Mouse (Mus musculus) midbrain, embryonic 16.5 days (tissue): Measurements from ENCODE around the gene Nrcam. TPM values are rescaled to one million over a fixed set of nuclear protein-coding genes. Genes with fewer than 3 reads are reported as not detected.

Experiments used
- ATAC-seq: fragments of 200-750 bp; cut with Nextera tagmentation; 2 replicates; pipeline ENCODE4 v1.8.0; 2017; ENCODE audit warnings: moderate TSS enrichment
- H3K27ac ChIP-seq: fragments of 300-500 bp; sonication (generic); 2 replicates; pipeline ENCODE4 v1.5.1; 2014; ENCODE audit warnings: mild to moderate bottlenecking, low read length, mixed read lengths
- H3K27me3 ChIP-seq: fragments of 300-500 bp; sonication (generic); 2 replicates; pipeline ENCODE4 v1.6.1; 2014; ENCODE audit warnings: low read depth, low read length, mixed read lengths; ENCODE audit not compliant: control insufficient read depth, insufficient read depth
- H3K36me3 ChIP-seq: fragments of 300-500 bp; sonication (generic); 2 replicates; pipeline ENCODE4 v1.6.1; 2014; ENCODE audit warnings: mild to moderate bottlenecking, low read length, moderate library complexity, mixed read lengths; ENCODE audit not compliant: control insufficient read depth, insufficient read depth
- H3K4me1 ChIP-seq: fragments of 300-500 bp; sonication (generic); 2 replicates; pipeline ENCODE4 v1.6.1; 2014; ENCODE audit warnings: mild to moderate bottlenecking, low read length, mixed read lengths; ENCODE audit not compliant: control insufficient read depth, insufficient read depth
- H3K4me2 ChIP-seq: fragments of 300-500 bp; sonication (generic); 2 replicates; pipeline ENCODE4 v1.6.1; 2014; ENCODE audit warnings: mild to moderate bottlenecking, low read length, mixed read lengths
- H3K4me3 ChIP-seq: fragments of 300-500 bp; sonication (generic); 2 replicates; pipeline ENCODE4 v1.5.1; 2014; ENCODE audit warnings: low read depth, mild to moderate bottlenecking, low read length, moderate library complexity, mixed read lengths
- H3K9ac ChIP-seq: fragments of 300-500 bp; sonication (generic); 2 replicates; pipeline ENCODE4 v1.6.1; 2014; ENCODE audit warnings: low read depth, low read length, mixed read lengths
- H3K9me3 ChIP-seq: fragments of 300-500 bp; sonication (generic); replicated peaks from 2 replicates; pipeline ENCODE4 v1.6.1; 2014; ENCODE audit warnings: mild to moderate bottlenecking, low read length, mixed read lengths; ENCODE audit not compliant: control insufficient read depth, poor library complexity, severe bottlenecking
- WGBS: fragments of 180-500 bp; shearing (Covaris S2); extraction: QIAGEN DNeasy Blood & Tissue Kit; methylation state at CpG from one replicate; pipeline ENCODE4 v1.1.7; 2014; 5-methylcytosine and 5-hydroxymethylcytosine counted together
- polyA plus RNA-seq: library from polyadenylated mRNA; unstranded; fragments of >200 nt; fragmentation: Nextera tagmentation; extraction: Ambion mirVana; gene quantifications from 2 replicates; pipeline ENCODE4 v1.2.1, GENCODE M21; 2015

Nrcam gene
- polyA plus RNA-seq, 1 experiment from 2014 or later = 148 TPM

DNA sequence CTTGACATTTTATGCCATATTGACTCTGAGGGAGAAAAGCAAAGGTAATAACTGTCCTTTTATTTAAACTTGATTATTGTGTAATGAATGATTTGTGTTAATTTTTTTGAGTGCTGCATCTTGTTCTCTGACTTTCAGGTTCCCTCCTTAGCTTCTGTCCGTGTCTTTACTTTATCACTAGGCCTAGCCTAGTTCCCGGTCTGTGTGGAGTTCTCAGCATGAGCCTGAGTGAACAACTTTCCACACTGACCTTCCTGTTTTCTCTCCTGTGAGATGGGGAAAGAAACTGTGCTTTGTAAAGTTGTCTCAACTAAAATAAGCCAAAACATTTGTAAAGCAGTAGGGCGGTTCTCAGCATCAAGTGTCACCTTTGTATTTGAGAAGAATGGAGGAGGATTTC lies 179.9 kb downstream of the Nrcam start:
- H3K27ac ChIP-seq = no peak overlapping the region
- 75% methylated on average over 3 of the region's 3 CpGs for WGBS
- H3K36me3 ChIP-seq = no peaks in the 10 kb centered on the region
- no peak overlapping the region for H3K9ac ChIP-seq
- ATAC-seq = no peak
- H3K27me3 ChIP-seq = no peaks in the 10 kb centered on the region
- H3K4me3 ChIP-seq = no peak overlapping the region
- H3K9me3 ChIP-seq = no peaks in the 10 kb centered on the region
- H3K4me1 ChIP-seq = peaks cover 5% of the 10 kb centered on the region; the same call in 1 of the 2 replicates
- no peak overlapping the region for H3K4me2 ChIP-seq

DNA sequence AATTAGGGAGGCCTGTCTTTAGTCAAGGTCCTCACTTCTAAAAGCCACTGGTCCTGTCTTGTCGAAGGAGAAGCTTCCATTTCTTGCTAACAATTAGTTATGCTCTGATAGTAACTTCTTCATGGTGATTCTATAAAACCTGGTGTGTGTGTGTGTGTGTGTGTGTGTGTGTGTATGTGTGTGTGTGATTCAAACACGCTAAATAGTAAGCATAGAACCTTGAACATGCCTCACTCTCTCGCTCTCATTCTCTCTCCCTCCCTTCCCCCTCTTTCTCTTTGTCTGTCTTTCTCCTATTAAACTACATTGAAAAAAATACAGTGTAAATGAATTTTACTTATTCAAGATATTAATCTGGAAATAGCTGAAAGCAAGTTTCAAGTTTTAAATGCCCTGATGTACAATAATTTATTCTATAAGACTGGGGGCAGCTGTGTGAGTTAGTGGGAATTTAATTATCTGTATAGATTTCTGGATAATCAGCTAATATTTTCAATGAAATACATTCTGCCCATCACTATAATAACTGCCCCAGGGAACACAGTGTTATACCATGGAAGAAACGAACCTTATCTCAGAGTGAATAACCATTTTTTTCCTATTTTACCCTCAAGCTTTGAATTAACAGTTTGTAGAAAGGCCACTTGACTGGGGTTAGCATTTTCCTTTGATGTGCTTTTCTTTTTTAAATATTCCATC lies 180.9 kb downstream of the Nrcam start:
- no peak overlapping the region for H3K27ac ChIP-seq
- H3K4me1 ChIP-seq = peaks cover 5% of the 10 kb centered on the region; the same call in 1 of the 2 replicates
- no peaks in the 10 kb centered on the region for H3K9me3 ChIP-seq
- H3K27me3 ChIP-seq = no peaks in the 10 kb centered on the region
- H3K4me2 ChIP-seq = no peak overlapping the region
- H3K4me3 ChIP-seq = no peak overlapping the region
- peak; percentile 46; the same call in 1 of the 2 replicates for ATAC-seq
- WGBS = 40% methylated on average over 4 of the region's 4 CpGs
- no peak overlapping the region for H3K9ac ChIP-seq
- no peaks in the 10 kb centered on the region for H3K36me3 ChIP-seq

DNA sequence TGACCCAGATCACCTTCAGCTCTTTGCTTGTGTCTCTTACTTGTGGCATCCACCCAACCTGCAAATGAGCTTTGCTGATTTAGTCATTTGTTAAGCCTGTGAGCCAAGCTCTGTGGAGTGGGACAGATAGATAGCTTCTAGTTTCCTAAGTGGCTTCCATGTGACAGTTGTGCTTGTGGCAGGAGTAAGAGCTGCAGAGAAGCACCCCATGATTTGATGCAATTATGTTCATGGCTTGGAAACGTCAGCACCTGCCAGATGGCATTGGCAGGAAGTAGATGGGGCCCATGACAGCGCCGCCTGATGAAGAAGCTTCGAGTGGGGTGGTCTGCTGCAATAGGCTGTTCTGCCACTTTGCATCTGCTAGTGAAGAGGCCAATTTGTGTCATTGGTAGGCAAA lies 186.4 kb downstream of the Nrcam start:
- no peak for ATAC-seq
- 76% methylated on average over 4 of the region's 4 CpGs for WGBS
- Histone ChIP-seq H3K27me3 (no peaks in the 10 kb centered on the region), H3K4me3 (no peak overlapping the region), H3K4me2 (no peak overlapping the region), H3K4me1 (peaks cover 5% of the 10 kb centered on the region; the same call in 1 of the 2 replicates), H3K27ac (no peak overlapping the region), H3K9me3 (no peaks in the 10 kb centered on the region), H3K9ac (no peak overlapping the region), H3K36me3 (no peaks in the 10 kb centered on the region)

DNA sequence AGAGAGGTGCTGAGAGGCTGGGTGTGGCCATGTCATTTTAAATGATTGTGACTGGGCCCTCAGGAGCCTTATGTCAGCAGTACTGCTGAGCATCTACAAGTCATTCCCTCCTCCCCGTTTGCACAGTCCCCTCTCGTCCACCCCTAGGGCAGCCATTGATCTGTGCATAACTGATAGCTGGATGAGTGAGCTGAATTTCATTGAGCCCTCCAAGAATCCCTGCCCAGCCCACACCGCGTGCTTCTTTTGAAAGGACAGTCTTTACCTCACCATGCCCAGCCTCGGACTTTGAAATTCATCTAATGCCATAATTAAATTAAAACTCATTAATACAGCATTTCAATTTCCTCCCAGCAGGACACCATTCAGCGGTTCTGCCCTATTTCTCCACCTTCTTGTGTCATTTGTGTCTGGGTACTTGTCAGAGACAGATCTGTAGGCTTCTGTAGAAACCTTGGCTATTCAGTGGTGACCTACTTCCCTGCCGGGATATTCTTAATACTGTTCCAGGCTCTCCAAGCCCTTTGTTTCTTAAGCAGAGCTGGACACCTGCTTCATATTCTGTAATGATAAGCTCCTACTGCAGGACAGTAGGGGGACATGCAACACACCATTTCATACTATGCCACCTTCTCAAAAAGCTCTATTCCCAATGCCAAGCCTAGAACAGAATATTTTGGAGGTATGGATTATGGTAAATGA lies 190.9 kb downstream of the Nrcam start:
- Histone ChIP-seq H3K4me3 (no peak overlapping the region), H3K36me3 (no peaks in the 10 kb centered on the region), H3K4me1 (peaks cover 5% of the 10 kb centered on the region; the same call in 1 of the 2 replicates), H3K4me2 (no peak overlapping the region), H3K27ac (no peak overlapping the region), H3K27me3 (no peaks in the 10 kb centered on the region), H3K9me3 (no peaks in the 10 kb centered on the region), H3K9ac (no peak overlapping the region)
- 14% methylated on average over 7 of the region's 7 CpGs for WGBS
- ATAC-seq = peak; percentile 64; the same call in 1 of the 2 replicates

DNA sequence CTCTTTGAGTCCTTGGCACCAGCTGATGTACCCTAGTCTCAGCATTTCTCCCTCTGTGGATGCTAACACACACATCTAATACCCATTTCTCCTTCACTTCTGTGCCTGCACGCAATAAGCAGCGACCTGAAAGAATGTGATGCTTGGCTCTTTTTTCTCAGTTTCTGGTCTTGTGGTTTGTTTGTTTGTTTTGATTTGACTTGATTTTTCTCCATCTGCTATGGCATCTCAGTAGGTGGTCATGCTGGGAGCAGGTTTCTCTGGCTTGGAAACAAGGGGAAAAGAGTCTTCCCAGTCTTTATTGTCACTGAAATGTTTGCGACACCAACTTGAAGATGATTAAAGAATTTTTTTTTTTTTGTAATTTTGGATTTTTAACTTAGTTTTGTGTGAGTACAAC lies 192.8 kb downstream of the Nrcam start:
- Histone ChIP-seq H3K9me3 (no peaks in the 10 kb centered on the region), H3K9ac (no peak overlapping the region), H3K36me3 (no peaks in the 10 kb centered on the region), H3K4me1 (peaks cover 5% of the 10 kb centered on the region; the same call in 1 of the 2 replicates), H3K4me3 (no peak overlapping the region), H3K27ac (no peak overlapping the region), H3K4me2 (no peak overlapping the region), H3K27me3 (no peaks in the 10 kb centered on the region)
- no peak for ATAC-seq
- WGBS = 83% methylated on average over 3 of the region's 3 CpGs

DNA sequence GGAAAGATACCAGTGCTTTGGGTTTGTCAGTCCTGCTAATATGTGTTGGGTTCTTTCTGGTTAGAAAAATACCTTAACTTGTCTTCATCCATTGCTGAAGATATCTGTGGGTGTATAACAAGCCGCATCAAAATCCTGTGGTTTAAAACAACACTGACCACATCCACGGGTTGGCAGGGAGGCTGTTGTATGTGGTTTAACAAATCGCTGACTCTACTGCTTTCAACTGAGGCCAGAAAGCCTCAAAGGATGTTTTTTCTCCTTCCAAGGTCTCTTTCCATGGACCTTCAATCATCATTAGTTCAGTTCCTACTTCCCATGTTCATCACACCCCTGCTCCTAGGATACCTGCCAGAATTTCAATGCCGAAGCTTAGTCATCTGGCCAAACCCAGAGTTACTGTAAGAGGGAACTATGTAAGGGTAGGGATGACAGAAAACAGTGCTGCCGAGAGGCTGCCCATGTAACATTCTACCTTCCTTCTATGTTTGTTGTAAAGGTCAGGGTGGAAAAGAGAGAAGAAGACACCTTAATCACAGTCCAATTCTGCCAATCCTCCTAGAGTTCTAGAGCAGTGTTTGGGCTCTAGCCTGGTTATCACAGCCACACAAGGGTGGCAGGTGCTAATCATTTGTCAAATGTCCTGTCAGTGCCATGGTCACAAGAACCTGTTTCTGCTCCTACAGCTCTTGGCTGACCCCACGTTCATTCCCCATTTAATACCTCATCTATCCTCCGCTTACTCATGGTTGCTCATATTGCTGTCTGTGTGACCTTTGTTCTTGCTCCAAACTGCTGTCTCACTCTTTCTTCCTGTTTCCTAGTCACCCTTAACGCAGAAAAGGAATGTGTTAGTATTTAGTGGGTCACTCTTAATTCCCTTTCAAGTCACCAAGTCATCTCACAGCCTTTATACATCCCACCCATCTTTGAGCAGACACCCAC lies 196.2 kb downstream of the Nrcam start:
- no peak for ATAC-seq
- no peaks in the 10 kb centered on the region; the same call in 1 of the 2 replicates for H3K4me1 ChIP-seq
- no peak overlapping the region for H3K4me2 ChIP-seq
- H3K9ac ChIP-seq = no peak overlapping the region
- 80% methylated on average over 8 of the region's 8 CpGs for WGBS
- H3K27me3 ChIP-seq = no peaks in the 10 kb centered on the region
- H3K9me3 ChIP-seq = no peaks in the 10 kb centered on the region
- no peak overlapping the region for H3K27ac ChIP-seq
- no peaks in the 10 kb centered on the region for H3K36me3 ChIP-seq
- no peak overlapping the region for H3K4me3 ChIP-seq

DNA sequence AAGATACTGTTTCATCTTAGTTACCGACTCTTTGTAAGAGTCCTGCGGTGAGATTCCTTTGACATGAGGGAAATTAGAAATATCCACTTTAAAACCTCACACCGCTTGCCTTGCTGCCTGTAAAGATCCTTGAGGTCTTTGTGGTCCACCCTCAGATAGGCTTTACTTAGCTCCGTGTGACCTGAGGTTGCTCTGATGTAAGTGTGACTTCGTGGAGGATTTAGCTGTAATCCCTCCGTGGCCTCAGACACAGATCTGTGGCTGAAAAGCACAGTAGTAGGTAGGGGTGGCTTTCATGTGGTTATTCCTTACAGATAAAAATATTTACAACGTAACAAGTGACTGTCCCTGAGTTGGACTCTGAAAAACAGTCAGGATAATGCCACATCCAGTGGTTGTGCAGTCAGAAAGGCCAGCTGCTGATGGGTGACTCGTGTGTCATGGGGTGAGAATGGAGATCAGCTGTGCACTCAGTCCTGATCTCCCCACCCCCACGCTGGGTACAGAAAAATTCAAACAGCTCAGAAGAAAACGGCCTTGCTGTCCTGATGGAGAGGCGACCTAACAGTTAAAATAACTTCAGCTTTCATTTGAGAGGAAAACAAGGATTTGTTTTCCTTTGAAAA lies 199.8 kb downstream of the Nrcam start:
- H3K9ac ChIP-seq = no peak overlapping the region
- 28% methylated on average over 11 of the region's 11 CpGs for WGBS
- no peaks in the 10 kb centered on the region for H3K9me3 ChIP-seq
- no peak for ATAC-seq
- no peak overlapping the region for H3K27ac ChIP-seq
- H3K27me3 ChIP-seq = no peaks in the 10 kb centered on the region
- peaks cover 12% of the 10 kb centered on the region for H3K4me1 ChIP-seq
- no peaks in the 10 kb centered on the region for H3K36me3 ChIP-seq
- H3K4me2 ChIP-seq = no peak overlapping the region
- no peak overlapping the region for H3K4me3 ChIP-seq

DNA sequence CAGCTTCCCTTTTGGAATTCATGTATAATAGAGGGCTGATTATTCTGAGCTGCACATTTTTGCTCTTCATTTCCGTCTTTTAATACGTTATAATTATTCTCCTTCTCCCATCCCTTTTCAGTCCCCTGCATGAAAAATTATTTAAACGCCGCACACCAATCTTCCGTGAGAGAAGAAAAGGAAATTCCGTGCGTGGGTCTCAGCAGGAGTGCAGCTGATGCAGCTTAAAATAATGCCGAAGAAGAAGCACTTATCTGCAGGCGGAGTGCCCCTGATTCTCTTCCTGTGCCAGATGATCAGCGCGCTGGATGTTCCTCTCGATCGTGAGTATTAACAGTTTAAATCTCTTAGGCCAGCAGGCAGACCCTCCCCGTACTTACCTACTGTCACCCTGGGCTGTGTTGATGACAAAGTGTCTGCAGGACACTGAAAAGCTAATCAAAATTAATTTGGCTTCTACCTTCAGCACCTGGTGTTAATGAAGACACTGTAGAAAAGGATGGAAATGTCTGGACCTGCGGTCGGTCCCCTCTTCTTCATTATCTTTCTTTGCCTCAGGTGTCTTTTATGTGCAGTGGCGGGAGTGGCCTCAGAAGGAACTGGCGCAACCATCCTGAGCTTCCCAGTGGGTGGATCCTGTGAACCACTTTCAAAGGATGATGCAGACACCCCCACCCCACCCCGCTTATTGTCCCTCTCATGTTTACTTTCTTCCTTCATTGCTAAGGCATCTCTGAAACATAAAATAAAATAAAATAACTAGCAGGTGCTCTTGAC lies 203.8 kb downstream of the Nrcam start:
- peak; percentile 33 for ATAC-seq
- 0 out of 2 replicates have a peak overlapping the region, but pooled peaks have one; percentile 31 for H3K9ac ChIP-seq
- H3K27ac ChIP-seq = peak overlapping the region; percentile 43

More for the DNA sequence above, 203.8 kb downstream of the Nrcam start:
- Histone ChIP-seq H3K4me3 (peak overlapping the region; percentile 19; the same call in 1 of the 2 replicates), H3K4me2 (peak overlapping the region; percentile 33), H3K4me1 (peaks cover 30% of the 10 kb centered on the region), H3K9me3 (no peaks in the 10 kb centered on the region), H3K36me3 (no peaks in the 10 kb centered on the region), H3K27me3 (no peaks in the 10 kb centered on the region)
- 30% methylated on average over 19 of the region's 19 CpGs for WGBS
